Mouse (Mus musculus) right cerebral cortex, postnatal 10 days (tissue): Measurements from ENCODE around the gene Eef1a1.
"Not testable (repeated sequence)": the region's sequence is repeated elsewhere in the genome, so short reads cannot be mapped to it uniquely, and the experiment has no call there.

ENCODE experiments used
- DNase-seq, 2 experiments: peaks; one replicate each; pipeline ENCODE4 v3.0.0; 2021; ENCODE audit warnings: low spot score in 2 of 2

The Eef1a1 gene

GRCm38 (mm10) chr9:78508106-78508786 lies 19.3 kb upstream of the Eef1a1 start:
- no peak for DNase-seq

DNA sequence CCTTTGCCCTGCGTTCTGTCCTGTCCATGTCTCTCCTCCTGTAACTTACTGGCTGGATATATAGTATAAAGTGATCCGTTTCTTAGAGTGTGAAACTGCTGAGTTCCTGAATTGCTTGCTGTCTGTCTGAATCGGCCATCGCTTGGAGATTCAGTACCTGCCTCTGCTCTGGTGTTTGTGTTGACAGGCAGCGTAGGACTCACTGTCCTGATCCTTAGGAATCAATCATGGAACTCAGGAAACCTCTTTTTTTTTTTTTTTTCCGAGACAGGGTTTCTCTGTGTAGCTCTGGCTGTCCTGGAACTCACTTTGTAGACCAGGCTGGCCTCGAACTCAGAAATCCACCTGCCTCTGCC lies 17.7 kb upstream of the Eef1a1 start:
- no peak for DNase-seq

GRCm38 (mm10) chr9:78506002-78506721 lies 17.2 kb upstream of the Eef1a1 start:
- no peak for DNase-seq

DNA sequence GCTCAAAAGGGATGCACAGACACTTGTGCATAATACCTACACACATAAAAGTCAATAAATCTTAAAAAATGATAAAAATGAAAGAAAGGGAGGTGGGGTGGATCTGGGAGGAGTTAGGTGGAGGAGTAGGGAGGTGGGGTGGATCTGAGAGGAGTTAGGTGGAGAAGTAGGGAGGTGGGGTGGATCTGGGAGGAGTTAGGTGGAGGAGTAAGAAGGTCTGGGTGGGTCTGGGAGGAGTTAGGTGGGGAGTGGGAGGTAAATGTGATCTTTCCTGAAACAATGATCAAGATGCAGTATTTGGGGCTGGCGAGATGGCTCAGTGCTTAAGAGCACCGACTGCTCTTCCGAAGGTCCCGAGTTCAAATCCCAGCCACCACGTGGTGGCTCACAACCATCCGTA lies 16.3 kb upstream of the Eef1a1 start:
- DNase-seq = no peak

DNA sequence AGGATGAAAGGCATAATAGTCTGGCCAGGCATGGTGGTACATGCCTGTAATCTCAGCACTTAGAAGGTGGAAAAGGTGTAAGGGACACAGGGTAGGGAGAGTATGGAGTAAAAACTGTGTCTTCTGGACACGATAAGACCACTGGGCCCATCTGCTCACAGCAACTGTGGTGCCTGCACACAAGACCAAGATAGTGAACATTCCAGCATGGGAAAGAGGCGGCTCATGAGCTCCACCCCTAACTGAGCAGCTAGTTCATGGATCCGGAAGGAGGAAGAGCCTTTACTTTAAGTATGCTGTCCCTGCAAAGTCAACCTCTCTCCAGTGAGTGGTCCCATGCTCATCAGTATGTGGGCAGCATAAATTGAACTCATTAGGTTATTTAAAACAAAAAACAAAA lies 15.7 kb upstream of the Eef1a1 start:
- DNase-seq = no peak

DNA sequence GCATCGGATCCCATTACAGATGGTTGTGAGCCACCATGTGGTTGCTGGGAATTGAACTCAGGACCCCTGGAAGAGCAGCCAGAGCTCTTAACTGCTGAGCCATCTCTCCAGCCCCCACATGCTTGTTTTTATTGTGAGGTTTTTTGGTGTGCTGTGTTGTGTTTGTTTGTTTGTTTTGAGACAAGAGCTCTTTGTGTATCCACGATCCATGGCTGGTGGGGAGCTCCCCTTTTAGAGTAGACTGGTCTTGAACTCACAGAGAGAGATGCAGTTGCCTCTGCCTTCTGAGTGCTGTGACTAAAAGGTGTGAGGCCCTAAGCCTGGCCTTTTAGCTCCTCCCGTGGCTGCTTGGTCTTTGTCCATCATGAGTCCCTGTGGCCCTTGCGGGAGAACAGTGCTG lies 15.2 kb upstream of the Eef1a1 start:
- DNase-seq = no peak

- DNase-seq = no peak
These were observed 14.5 kb upstream of the Eef1a1 start for GRCm38 (mm10) chr9:78503223-78504079.

DNA sequence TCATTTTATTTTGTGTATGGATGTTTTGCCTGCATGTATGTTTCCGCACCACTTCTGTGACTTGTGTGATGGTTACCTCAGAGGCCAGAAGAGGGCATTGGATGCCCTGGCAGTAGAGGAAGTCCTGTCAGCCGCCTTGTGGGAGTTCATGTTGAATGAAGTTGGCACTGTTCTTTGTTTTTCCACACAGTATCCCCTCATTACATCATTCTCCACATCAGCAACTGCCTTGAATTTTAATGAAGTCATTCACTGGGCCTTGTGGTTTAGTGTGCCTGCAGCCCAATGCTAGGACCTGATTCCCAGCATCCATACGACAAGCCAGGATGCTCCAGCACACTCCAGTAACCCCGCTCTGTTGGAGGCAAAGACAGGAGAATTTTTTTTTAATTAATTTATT lies 12.3 kb upstream of the Eef1a1 start:
- no peak for DNase-seq

- no peak for DNase-seq
These were observed 11.4 kb upstream of the Eef1a1 start for GRCm38 (mm10) chr9:78500386-78500785.

- DNase-seq = no peak
These were observed 4.2 kb upstream of the Eef1a1 start for GRCm38 (mm10) chr9:78493171-78493570.

GRCm38 (mm10) chr9:78492254-78492653 lies 3.3 kb upstream of the Eef1a1 start:
- no peak for DNase-seq

DNA sequence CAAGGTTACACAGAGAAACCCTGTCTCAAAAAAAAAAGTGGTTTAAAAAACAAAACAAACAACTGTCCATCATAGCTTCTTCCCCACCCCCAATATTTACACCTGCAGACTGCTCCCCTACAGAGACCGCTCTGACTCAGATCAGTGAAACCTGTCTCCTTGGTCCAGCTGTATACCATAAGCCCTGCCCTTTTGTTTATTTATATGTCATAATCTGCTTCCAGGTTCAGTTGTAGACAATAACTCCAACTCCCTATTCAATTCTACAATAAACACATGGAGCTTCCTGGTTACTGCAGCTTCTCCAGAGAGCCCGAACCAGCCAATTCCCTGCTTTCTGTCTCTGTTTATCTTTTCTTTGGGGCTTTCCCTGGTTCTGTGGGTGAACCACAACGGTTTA lies 2.2 kb upstream of the Eef1a1 start:
- DNase-seq = no peak

DNA sequence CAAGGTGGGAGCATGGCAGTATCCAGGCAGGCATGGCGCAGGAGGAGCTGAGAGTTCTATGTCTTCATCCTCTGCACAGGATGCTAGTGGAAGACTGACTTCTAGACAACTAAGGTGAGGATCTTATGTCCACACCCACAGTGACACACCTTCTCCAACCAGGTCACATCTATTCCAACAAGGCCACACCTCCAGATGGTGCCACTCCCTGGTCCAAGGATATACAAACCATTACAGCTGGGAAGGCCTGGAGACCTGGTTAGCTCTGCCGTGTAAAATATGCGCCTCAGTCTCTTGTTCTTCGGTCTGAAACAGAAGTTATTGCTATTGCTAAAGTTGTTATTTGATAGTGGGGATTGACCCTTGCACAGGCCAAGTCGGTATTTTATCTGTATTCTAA lies 930 bp downstream of the Eef1a1 start:
- DNase-seq = not testable (repeated sequence)

GRCm38 (mm10) chr9:78484660-78485059 lies 4.3 kb downstream of the Eef1a1 start:
- no peak for DNase-seq

DNA sequence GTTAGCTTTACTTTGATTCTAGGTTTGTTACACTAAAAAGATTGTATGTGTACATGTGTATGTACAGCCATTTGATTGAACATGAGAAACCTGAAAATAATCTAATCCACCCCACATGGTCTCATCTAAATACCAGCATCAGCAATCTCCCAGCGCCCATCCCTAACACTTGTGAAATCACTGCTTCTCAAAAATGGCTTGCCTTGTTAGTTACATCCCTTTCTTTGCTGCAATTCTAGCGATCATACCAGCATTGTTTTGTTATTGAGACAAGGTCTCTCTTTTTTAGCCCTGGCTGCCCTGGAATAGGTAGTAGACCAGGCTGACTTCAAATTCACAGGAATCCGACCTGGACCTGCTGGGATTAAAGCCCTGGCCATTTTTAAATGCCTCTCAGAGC lies 6.6 kb downstream of the Eef1a1 start:
- DNase-seq = no peak

- DNase-seq = peak; percentile 97 to 98
These were observed 7.3 kb downstream of the Eef1a1 start for GRCm38 (mm10) chr9:78481423-78482331.

DNA sequence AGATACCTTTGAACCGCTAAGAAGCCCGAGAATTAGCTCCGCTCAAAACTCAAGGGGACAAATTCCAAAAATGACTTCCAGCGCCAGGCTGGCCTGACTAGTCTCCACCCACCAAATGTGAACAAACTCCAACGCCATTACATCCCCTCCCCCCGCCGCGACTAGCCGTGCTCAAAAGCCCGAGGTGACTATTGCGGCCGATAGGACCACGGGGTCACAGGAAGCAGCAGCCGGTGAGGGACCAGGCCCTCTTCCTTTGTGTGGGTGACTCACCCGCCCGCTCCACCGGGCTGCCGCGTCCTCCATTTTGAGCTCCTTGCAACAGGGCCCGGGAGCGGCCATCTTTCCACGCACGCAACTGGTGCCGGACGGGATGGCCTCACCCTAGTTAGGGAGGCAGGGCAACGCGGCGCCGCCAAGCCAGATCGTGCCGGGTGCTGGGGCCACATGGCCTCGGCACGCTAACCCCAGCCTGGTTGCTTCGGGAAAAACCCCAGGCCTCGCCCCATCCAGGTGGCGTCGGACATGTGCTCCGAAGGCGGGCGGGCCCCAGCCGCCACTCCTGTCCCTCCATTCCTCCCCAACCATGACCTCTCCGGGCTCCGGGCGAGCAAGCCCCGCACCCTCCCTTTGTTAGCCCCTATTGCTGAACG lies 8.1 kb downstream of the Eef1a1 start:
- peak; percentile 85 to 88 for DNase-seq

- not testable (repeated sequence) for DNase-seq
These were observed 8.7 kb downstream of the Eef1a1 start for GRCm38 (mm10) chr9:78480227-78480626.

GRCm38 (mm10) chr9:78479308-78479707 lies 9.6 kb downstream of the Eef1a1 start:
- DNase-seq = not testable (repeated sequence)

- not testable (repeated sequence) for DNase-seq
These were observed 10.8 kb downstream of the Eef1a1 start for GRCm38 (mm10) chr9:78478009-78478605.
